Mouse (Mus musculus) brown adipose tissue, adult 24 weeks (tissue): ENCODE measurements around the gene Piezo1. TPM values are rescaled to one million over a fixed set of nuclear protein-coding genes. Genes with fewer than 3 reads are reported as not detected.

ENCODE experiments used
- polyA plus RNA-seq: library from polyadenylated mRNA; stranded (reverse); fragments of >200 nt; gene quantifications from 2 replicates; pipeline ENCODE4 v1.2.4, GENCODE M21; 2012; ENCODE audit not compliant: missing spikeins, insufficient read depth, insufficient read length

Piezo1 gene
- polyA plus RNA-seq, 1 experiment, result 14.7 TPM

Other genes starting within 250 kb of the Piezo1 start
- gene Trhr2, start 190.6 kb downstream of the Piezo1 start, polyA plus RNA-seq, result not detected in 2 replicates
- 14.5 and 15.7 TPM in 2 replicates for gene Zc3h18, start 174.7 kb downstream of the Piezo1 start, polyA plus RNA-seq
- gene Il17c, start 129.3 kb downstream of the Piezo1 start, polyA plus RNA-seq, result not detected in 2 replicates
- 15.3 and 16.5 TPM in 2 replicates for gene Cyba, start 118.4 kb downstream of the Piezo1 start, polyA plus RNA-seq
- 10.0 and 16.3 TPM in 2 replicates for gene Mvd, start 107.9 kb downstream of the Piezo1 start, polyA plus RNA-seq
- not detected in 2 replicates for gene Snai3, start 90.6 kb downstream of the Piezo1 start, polyA plus RNA-seq
- 19.0 and 28.7 TPM in 2 replicates for gene Rnf166, start 75.3 kb downstream of the Piezo1 start, polyA plus RNA-seq
- 13.8 and 15.1 TPM in 2 replicates for gene Ctu2, start 75.2 kb downstream of the Piezo1 start, polyA plus RNA-seq
- gene Cdt1, start 16.7 kb upstream of the Piezo1 start, polyA plus RNA-seq, result 0.48 and 0.58 TPM in 2 replicates
- 17.3 and 19.4 TPM in 2 replicates for gene Aprt, start 25.6 kb upstream of the Piezo1 start, polyA plus RNA-seq
- gene Galns, start 60.1 kb upstream of the Piezo1 start, polyA plus RNA-seq, result 1.9 and 2.7 TPM in 2 replicates
- 81.0 and 89.0 TPM in 2 replicates for gene Trappc2l, start 60.3 kb upstream of the Piezo1 start, polyA plus RNA-seq
- gene Pabpn1l, start 71.4 kb upstream of the Piezo1 start, polyA plus RNA-seq, result not detected in 2 replicates
- 10.1 and 22.7 TPM in 2 replicates for gene Cbfa2t3, start 147.8 kb upstream of the Piezo1 start, polyA plus RNA-seq
- gene Acsf3, start 224.2 kb upstream of the Piezo1 start, polyA plus RNA-seq, result 102 and 104 TPM in 2 replicates